21 mouse cellular contexts compared by ENCODE assay signal in genomic region chr14:86691298-86691697, GRCm38 (mm10).
DNase-seq lines count a peak whose midpoint lies in the region; ATAC-seq and TF ChIP-seq lines count a peak whose summit lies in the region.
"Had no signal": no experiment of that assay in that cellular context is flagged by ENCODE, and none has a peak within 500 bp of the region (broad histone marks: within the 10 kb centered on the region; RNA-seq: fewer than 3 reads in every experiment).

No protein-coding gene starts in this region.

- H3K4me1 ChIP-seq in kidney, embryonic 15.5 days, result no peaks in the 10 kb centered on the region
- peaks cover 4% of the 10 kb centered on the region; the same call in 1 of the 2 replicates for H3K4me1 ChIP-seq in kidney, embryonic 16.5 days (ENCODE audit: insufficient read depth, low read length)
- no peaks in the 10 kb centered on the region for H3K4me1 ChIP-seq in kidney, postnatal 0 days (replicated peaks; ENCODE audit: insufficient read depth, low read length)
- H3K4me1 ChIP-seq in kidney, adult 2 months (ENCODE audit: control insufficient read depth, insufficient read depth, low read length), result no peaks in the 10 kb centered on the region

- H3K9me3 ChIP-seq in kidney, embryonic 15.5 days (replicated peaks), result no peaks in the 10 kb centered on the region
- H3K9me3 ChIP-seq in kidney, embryonic 16.5 days (ENCODE audit: low read length), result no peaks in the 10 kb centered on the region
- H3K9me3 ChIP-seq in kidney, postnatal 0 days (replicated peaks; ENCODE audit: low read length), result no peaks in the 10 kb centered on the region
- H3K9me3 ChIP-seq: G1E had no signal

- 38% methylated on average over 5 of the region's 5 CpGs for WGBS in kidney, embryonic 15.5 days
- WGBS in kidney, embryonic 16.5 days, result 47% methylated on average over 5 of the region's 5 CpGs
- 42% methylated on average over 5 of the region's 5 CpGs for WGBS in kidney, postnatal 0 days
- 49% methylated on average over 5 of the region's 5 CpGs for WGBS in kidney, adult 2 months

- no peaks in the 10 kb centered on the region for H3K36me3 ChIP-seq in kidney, embryonic 15.5 days
- H3K36me3 ChIP-seq in kidney, embryonic 16.5 days (ENCODE audit: insufficient read depth, low read length), result no peaks in the 10 kb centered on the region
- no peaks in the 10 kb centered on the region for H3K36me3 ChIP-seq in kidney, postnatal 0 days (ENCODE audit: insufficient read depth, low read length)
- no peaks in the 10 kb centered on the region for H3K36me3 ChIP-seq in kidney, adult 2 months (ENCODE audit: control insufficient read depth, insufficient read depth, low read length)

- H3K4me2 ChIP-seq in kidney, embryonic 15.5 days, result no peak overlapping the region
- H3K4me2 ChIP-seq in kidney, embryonic 16.5 days (replicated peaks; ENCODE audit: low read depth, low read length), result no peak overlapping the region
- H3K4me2 ChIP-seq in kidney, postnatal 0 days (ENCODE audit: low read length), result no peak overlapping the region

- H3K9ac ChIP-seq in kidney, embryonic 15.5 days, result no peak overlapping the region
- no peak overlapping the region for H3K9ac ChIP-seq in kidney, embryonic 16.5 days (replicated peaks; ENCODE audit: low read length)
- H3K9ac ChIP-seq in kidney, postnatal 0 days (ENCODE audit: low read depth, low read length), result no peak overlapping the region

- H3K4me3 ChIP-seq in kidney, embryonic 15.5 days (replicated peaks), result no peak overlapping the region
- no peak overlapping the region for H3K4me3 ChIP-seq in kidney, embryonic 16.5 days (ENCODE audit: low read length)
- no peak overlapping the region for H3K4me3 ChIP-seq in kidney, postnatal 0 days (replicated peaks; ENCODE audit: low read depth, low read length)
- H3K4me3 ChIP-seq in kidney, adult 2 months (ENCODE audit: insufficient read depth, low read depth, low read length), result no peak overlapping the region

- TF ChIP-seq CTCF in kidney, postnatal 0 days (IDR thresholded peaks at IDR 0.05; ENCODE audit: low read depth), result no peak
- no peak for TF ChIP-seq CTCF in kidney, adult 2 months (conservative IDR thresholded peaks at IDR 0.05; ENCODE audit: insufficient read depth, insufficient read length, low read depth, low read length)

- peak; percentile 64; the same call in 1 of the 2 replicates for ATAC-seq in kidney, embryonic 15.5 days (replicated peaks; ENCODE audit: low FRiP score)
- ATAC-seq in kidney, embryonic 16.5 days (ENCODE audit: low FRiP score, low TSS enrichment), result peak; percentile 63; the same call in 1 of the 2 replicates
- ATAC-seq in kidney, postnatal 0 days (replicated peaks; ENCODE audit: low FRiP score, low read depth), result no peak
- ATAC-seq: activated CD4-positive, CD25-positive, alpha-beta regulatory T cell, adult 4 months; CD4-positive, CD25-positive, alpha-beta regulatory T cell, adult 4 months; Patski had no signal

- TF ChIP-seq POLR2A in kidney, adult 2 months (IDR thresholded peaks at IDR 0.05; ENCODE audit: low read depth, low read length), result no peak

- no peaks in the 10 kb centered on the region for H3K27me3 ChIP-seq in kidney, embryonic 15.5 days
- H3K27me3 ChIP-seq in kidney, embryonic 16.5 days (ENCODE audit: insufficient read depth, low read length), result no peaks in the 10 kb centered on the region
- no peaks in the 10 kb centered on the region for H3K27me3 ChIP-seq in kidney, postnatal 0 days (ENCODE audit: insufficient read depth, low read length)
- H3K27me3 ChIP-seq in kidney, adult 2 months (replicated peaks; ENCODE audit: control insufficient read depth, insufficient read depth, low read length), result no peaks in the 10 kb centered on the region
- H3K27me3 ChIP-seq: CH12.LX, Patski had no signal

- no peak overlapping the region for H3K27ac ChIP-seq in kidney, embryonic 15.5 days
- no peak overlapping the region for H3K27ac ChIP-seq in kidney, embryonic 16.5 days (ENCODE audit: low read length)
- no peak overlapping the region for H3K27ac ChIP-seq in kidney, postnatal 0 days
- H3K27ac ChIP-seq in kidney, adult 2 months (ENCODE audit: insufficient read depth, low read depth, low read length), result no peak overlapping the region

- DNase-seq in kidney, postnatal 10 days, result no peak
- no peak for DNase-seq in kidney, adult 9 months
- peak; percentile 64 for DNase-seq in kidney, postnatal 0 days (ENCODE audit: low spot score)
- DNase-seq in kidney, adult 2 months, result no peak
- DNase-seq: adrenal gland, adult 2 months; adrenal gland, adult 8-10 months; adrenal gland, postnatal 10 days; adrenal gland, postnatal 14 days; adrenal gland, postnatal 25 days; adrenal gland, postnatal 36 days; B cell, adult 2 months; cerebellum, adult 11 months; cerebellum, adult 11-12 months; cerebellum, adult 18-20 months had no signal
